Mouse (Mus musculus) thymus, adult 18-20 months (tissue): ENCODE measurements around the gene Abhd4.

ENCODE experiments used
- DNase-seq, 2 experiments: peaks; one replicate each; pipeline ENCODE4 v3.0.0; 2022; ENCODE audit warnings: mixed read lengths in 2 of 2

Gene Abhd4

GRCm38 (mm10) chr14:54239002-54239736 is 14.8 kb upstream of the Abhd4 start:
- peak; percentile 82 to 91 for DNase-seq

DNA sequence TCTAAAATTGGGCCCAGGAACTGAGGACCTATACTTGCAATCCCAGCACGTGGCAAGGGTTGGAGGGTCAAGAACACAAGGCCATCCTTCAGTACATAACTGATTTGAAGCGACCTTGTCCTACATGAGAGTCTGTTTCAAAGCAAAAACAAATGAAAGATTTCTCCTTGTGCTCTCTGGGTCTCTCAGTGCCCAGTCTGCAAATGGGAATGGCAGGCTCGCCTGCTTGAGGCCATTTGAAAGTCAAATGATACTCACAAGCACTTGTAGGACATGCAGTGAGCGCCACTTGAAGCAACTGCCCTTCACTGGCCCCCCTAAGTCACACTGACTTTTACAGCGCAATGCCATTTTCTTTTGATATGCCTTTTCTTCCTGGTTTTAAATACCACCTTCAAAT is 13.4 kb upstream of the Abhd4 start:
- DNase-seq, result no peak

DNA sequence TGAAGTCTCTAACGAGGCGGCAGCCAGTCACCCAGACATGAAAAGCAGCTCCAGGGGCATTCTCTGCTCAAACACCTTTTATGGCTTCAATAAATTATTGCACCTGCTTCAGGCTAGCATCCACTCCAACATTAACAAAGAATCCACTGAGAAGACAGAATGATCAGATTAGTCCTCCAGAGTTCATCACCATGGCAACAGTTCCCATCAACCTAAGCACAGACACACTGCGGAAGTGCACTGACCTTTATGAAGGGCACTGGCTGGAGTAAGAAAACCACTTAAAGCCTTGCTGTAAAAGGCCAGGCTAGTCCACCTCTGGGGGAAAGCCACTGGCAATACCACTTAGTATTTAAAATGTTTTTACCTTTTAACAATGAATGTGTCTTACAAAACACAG is 9.8 kb upstream of the Abhd4 start:
- DNase-seq, result no peak

DNA sequence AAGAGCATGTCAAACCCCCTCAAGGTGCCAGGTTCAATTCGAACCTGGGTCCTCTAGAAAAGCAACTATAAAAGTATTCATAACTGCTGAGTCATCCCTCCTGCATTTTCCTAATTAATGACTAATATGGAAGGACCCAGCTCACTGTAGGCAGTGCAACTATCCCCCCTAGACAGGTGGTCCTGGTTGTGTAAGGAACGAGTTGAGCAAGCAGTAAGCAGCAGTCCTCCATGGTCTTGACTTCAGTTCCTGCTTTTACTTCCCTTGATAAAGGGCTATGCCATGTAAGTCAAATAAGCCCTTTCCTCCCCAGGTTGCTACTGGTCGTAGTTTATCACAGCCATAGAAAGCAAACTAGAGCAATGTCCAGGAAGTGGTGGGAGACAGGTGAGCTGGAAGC is 7.8 kb upstream of the Abhd4 start:
- DNase-seq, result no peak

GRCm38 (mm10) chr14:54249326-54249725 is 4.7 kb upstream of the Abhd4 start:
- DNase-seq, result no peak

DNA sequence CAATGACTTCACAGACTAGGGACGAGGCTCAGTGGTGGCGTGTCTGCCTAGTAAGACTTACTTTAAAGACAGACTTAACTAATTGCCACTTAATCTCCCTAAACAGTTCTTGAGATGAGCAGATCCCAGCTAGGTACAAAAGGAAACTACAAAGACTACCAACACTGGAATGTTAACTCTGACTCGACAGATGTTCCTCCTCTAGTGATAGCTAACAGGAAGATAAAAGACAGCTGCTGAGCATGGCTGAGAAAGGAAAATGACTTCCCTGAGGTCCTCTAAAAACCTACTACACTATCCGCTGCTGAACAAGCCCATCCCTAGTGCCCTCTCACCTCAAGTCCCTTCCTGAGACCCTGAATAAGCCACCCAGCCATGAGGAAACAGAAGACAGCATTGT is 3.9 kb upstream of the Abhd4 start:
- no peak for DNase-seq

DNA sequence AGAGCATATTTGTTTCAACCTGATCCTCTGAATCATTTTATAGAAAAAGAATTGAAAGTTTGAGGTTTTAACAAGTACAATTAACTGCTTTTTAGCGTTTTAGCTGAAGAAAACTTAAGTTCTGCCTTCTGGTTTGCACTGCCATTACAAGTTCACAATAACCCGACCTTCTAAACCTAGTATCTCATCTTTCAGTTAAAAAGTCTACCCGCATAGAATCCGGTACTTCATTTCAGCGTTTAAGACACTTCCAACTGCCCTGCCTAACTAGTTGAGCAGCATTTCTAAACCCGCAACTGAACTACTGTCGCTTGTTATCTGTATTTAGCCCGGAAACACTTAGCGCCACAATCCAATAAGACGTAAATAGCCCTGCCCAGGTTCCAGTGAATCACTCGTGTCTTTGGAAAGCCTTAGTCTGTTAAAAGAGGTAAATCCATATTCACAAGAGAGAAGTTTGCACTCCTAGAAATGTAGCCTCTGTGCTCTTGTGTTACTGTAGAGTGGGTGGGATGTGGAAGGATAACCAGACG is 748 bp downstream of the Abhd4 start:
- no peak for DNase-seq

DNA sequence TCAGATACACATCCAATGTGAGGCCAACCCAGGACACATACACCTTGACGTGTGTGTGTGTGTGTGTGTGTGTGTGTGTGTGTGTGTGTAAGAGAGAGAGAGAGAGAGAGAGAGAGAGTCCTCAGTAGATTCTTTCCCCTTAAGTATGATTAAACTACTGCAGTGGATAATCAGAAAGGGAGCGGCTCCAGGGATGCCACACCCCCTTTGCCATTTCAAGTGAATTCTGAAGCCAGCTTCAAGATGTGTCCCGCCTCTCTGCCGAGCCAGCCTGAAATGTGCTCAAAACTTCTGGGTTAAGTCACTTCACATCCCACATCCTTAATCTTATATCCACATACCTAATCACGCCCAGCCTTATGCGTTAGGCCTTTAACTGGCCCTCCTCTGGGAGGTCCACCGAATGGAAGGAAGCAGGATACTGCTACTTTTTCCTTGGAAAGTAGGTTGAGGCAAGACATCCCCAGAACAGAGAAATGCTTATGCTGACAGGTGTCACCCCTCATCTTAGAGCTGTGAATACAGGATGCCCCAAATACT is 4.2 kb downstream of the Abhd4 start:
- no peak for DNase-seq

- DNase-seq, result peak; percentile 63 to 74
These were observed 5.2 kb downstream of the Abhd4 start for GRCm38 (mm10) chr14:54259003-54259721.

DNA sequence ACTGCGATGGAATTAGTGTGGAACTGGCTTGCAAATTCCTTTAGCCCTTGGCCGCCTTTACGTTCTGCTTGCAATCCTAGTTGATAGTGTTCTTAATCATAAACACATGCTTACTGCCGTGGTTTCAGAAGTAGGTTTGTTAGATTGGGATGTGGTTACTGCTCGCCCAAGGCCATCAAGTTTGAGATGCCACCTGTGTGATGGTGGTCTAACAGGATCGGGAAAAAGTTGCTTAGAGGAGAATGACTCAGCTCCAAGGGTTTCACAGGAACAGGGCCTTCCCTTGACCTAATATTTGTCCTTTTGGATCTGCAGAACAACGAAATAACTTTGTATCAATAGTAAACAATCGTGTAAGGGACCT is 5.7 kb downstream of the Abhd4 start:
- no peak for DNase-seq

DNA sequence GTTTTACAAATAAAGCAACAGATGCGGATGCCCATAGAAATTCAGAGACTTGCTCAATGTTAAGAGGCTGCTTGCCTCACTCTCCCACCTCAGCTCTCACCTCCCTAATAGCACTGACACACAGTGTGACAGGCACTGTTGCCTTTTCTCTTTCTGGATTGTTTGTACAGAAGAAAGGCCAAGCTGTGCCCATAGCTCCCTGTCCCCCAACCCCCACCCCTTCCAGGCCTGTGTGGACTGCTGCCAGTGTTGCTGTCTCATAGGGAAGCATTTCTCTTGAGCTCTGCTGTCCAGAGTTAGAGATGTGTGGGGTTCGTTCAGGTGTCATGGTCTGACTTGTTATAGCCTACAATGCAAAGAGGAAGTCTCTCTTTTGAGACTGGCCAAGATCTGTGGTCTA is 6.2 kb downstream of the Abhd4 start:
- no peak for DNase-seq

DNA sequence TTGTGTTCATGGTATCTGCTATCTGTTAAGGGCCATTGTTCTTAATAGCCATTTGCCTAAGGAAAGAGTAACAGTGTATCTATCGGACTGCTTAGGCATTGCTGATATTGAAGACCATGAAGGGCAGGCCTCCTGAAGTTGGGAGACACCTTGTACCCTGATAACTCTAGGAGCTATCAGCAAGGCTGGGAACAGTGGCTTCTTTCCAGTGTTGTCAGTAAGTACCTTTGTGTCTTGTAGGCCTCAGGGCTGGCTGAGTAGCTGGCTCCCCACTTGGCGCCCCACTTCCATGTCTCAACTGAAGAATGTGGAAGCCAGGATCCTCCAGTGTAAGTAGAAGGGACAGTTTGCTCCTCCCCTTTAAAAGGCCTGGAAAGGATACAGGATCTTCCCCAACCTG is 7.4 kb downstream of the Abhd4 start:
- DNase-seq, result no peak

DNA sequence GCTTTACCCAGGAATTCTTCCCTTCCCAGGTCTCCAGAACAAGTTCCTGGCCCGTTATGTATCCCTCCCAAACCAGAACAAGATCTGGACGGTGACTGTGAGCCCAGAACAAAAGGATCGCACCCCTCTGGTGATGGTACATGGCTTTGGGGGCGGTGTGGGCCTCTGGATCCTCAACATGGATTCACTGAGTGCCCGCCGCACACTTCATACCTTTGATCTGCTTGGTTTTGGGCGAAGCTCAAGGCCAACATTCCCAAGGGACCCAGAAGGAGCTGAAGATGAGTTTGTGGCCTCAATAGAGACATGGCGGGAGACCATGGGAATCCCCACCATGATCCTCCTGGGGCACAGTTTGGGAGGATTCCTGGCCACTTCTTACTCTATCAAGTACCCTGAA is 8.6 kb downstream of the Abhd4 start:
- no peak for DNase-seq

- no peak for DNase-seq
These were observed 9.1 kb downstream of the Abhd4 start for GRCm38 (mm10) chr14:54263099-54263498.

GRCm38 (mm10) chr14:54264231-54264630 is 10.2 kb downstream of the Abhd4 start:
- no peak for DNase-seq

GRCm38 (mm10) chr14:54265093-54265492 is 11.1 kb downstream of the Abhd4 start:
- DNase-seq, result no peak

- no peak for DNase-seq
These were observed 12.0 kb downstream of the Abhd4 start for GRCm38 (mm10) chr14:54265951-54266350.

DNA sequence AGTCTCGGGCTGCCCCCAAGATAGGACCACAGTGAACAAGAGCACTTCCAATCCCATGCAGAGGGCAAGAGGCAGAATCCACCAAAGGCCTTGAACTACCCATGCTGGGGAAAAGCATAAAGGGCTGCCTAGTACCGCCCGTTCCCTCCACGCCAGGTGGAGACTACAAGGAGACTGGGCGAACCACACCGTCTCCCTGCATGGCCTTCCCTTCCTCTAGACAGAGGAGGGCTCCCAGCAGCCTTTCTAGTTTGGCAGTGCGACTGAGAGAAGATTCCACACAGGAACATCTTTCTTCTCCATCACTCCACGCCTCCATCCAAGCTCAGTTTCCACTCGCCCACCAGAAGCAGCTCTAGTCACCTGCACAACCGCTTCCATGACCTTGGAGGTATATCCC is 14.0 kb downstream of the Abhd4 start:
- DNase-seq, result no peak

DNA sequence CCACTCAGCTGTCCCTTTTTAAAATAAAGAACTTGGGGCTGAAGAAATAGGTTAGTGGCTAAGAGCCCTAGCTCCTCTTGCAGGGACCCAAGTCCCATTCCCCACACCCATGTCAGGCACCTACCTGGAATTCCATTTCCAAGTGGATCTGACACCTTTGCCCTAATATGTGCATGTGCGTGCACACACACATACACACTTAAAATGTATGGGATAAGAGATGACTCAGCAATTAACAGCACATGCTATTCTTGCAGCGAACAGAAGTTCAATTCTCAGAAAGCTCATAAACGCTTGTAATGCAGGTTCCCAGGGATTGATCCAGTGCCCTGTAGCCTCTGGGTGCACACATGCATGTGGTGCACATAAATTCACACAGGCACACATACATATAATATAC is 15.6 kb downstream of the Abhd4 start:
- DNase-seq, result no peak

DNA sequence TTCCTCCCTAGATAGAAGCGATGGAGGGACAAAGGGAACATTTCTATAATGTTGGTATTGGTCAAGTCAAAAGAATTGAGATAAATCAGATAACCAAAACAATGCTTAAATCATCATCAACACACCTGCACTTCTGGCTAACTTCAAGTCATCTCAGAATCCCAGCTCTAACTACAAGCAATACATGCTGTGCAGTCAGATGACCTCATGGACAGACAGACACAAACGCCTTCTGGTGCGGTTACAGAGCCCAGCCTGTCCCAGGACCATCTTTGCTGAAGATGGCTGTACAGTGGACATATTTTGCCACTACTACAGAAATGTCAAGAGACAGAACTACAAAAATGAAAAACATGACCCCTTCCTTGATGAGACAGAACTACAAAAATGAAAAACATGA is 16.4 kb downstream of the Abhd4 start:
- DNase-seq, result no peak

DNA sequence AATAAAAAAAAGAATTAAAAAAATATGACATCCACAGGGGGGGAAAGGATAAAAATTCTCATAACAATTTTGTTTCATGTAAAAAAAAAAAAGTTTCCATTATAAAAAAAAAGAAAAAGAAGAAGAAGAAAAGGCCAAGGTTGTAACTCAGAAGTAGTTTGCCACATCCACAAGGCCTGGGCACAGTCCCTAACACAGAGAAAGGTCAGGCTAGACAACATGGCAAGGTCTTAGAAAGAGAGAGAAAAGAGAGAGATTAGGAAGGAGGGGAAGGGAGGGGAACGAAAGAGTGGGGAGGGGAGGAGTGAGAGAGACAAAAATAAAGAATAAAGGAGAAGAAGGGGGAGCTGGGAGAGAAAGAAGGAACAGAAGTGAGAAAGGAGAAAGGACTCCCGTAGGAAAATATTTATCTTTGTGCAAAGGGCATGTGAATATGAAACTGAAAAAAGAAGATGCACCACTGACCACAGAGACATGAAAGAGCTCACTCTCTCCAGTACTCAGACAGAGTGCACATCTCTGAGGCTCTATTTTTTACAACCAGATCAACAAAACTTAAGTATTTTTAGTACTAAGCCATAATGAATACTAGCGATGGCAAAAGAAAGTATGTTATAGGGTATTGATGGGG is 18.1 kb downstream of the Abhd4 start:
- DNase-seq, result no peak

GRCm38 (mm10) chr14:54272696-54273095 is 18.7 kb downstream of the Abhd4 start:
- DNase-seq, result no peak

GRCm38 (mm10) chr14:54276446-54276845 is 22.5 kb downstream of the Abhd4 start:
- no peak for DNase-seq

GRCm38 (mm10) chr14:54284839-54285238 is 30.9 kb downstream of the Abhd4 start, which contains the start of gene Olfr49:
Olfr49 (minus strand) TSS chr14:54284939.
- DNase-seq, result no peak
